Comparison of ENCODE assay signal across 10 mouse cellular contexts in the genomic region with DNA sequence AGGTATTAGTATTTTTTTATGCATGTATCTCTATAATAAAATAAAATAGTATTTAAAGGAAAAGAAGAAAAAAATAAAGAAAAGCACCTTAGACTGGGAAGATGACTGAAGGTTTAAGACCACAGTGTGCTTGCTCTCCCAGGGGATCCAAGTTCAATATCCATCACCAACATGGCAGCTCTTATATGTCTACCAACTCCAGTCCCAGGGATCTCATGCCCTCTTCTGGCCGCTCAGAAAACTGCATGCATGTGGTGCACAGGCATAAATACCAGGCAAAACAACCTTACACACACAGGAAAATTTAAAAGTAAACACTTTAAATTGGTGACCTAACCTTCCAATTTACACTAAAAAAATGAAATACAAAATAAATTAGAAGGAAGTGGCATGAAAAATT.
DNase-seq lines count a peak whose midpoint lies in the region; ATAC-seq and TF ChIP-seq lines count a peak whose summit lies in the region.
"Had no signal": no experiment of that assay in that cellular context is flagged by ENCODE, and none has a peak within 500 bp of the region (broad histone marks: within the 10 kb centered on the region; RNA-seq: fewer than 3 reads in every experiment).

No protein-coding gene starts in this region.

- TF ChIP-seq POLR2A in brain, embryonic 14.5 days (IDR thresholded peaks at IDR 0.05; ENCODE audit: borderline replicate concordance, extremely low read depth, insufficient read depth, insufficient read length, poor library complexity, severe bottlenecking), result no peak
- TF ChIP-seq POLR2A in heart, adult 2 months (IDR thresholded peaks at IDR 0.05; ENCODE audit: insufficient read depth, low read depth, low read length), result no peak

- H3K79me2 ChIP-seq in heart, adult 2 months (replicated peaks; ENCODE audit: control insufficient read depth, insufficient read depth, low read length), result no peaks in the 10 kb centered on the region

- no peak for TF ChIP-seq EP300 in heart, adult 2 months (IDR thresholded peaks at IDR 0.05; ENCODE audit: insufficient read depth, low read depth, low read length)

- H3K27ac ChIP-seq in ES-E14 (ENCODE audit: insufficient read depth, low read depth, low read length, poor library complexity, severe bottlenecking), result no peak overlapping the region
- no peak overlapping the region for H3K27ac ChIP-seq in heart, adult 2 months
- H3K27ac ChIP-seq: embryonic facial prominence, embryonic 13.5 days; neural tube, embryonic 13.5 days had no signal

- in situ Hi-C loops in ES-E14 (cut with MboI; ENCODE audit: low sequenced_read_pairs in 2 of 2, unreplicated experiment in 2 of 2), result no loop called here

- intact Hi-C loops in heart, adult 2 months (cut with DNase I), result no loop called here

- H3K9ac ChIP-seq in ES-E14 (ENCODE audit: insufficient read depth, low read depth, low read length, poor library complexity, severe bottlenecking), result no peak overlapping the region
- H3K9ac ChIP-seq in heart, adult 2 months (ENCODE audit: low read depth, low read length), result no peak overlapping the region
- H3K9ac ChIP-seq: embryonic facial prominence, embryonic 13.5 days; neural tube, embryonic 13.5 days had no signal

- no peak overlapping the region for H3K4me3 ChIP-seq in ES-E14 (ENCODE audit: insufficient read depth in 1 of 2, low read depth in 1 of 2, low read length in 2 of 2, poor library complexity in 1 of 2, severe bottlenecking in 1 of 2)
- no peak overlapping the region for H3K4me3 ChIP-seq in heart, adult 2 months
- H3K4me3 ChIP-seq: embryonic facial prominence, embryonic 13.5 days; neural tube, embryonic 13.5 days had no signal

- peak; percentile 1 to 33 for DNase-seq in layer of hippocampus, adult 18-20 months (ENCODE audit: low spot score in 2 of 2)
- DNase-seq in layer of hippocampus, adult 9-10 months (ENCODE audit: low spot score), result no peak
- peak; percentile 19 for DNase-seq in ES-E14 (ENCODE audit: low read depth, low spot score)
- peak; percentile 64 for DNase-seq in brain, embryonic 14.5 days (ENCODE audit: low read depth)
- DNase-seq in forelimb bud, embryonic 11.5 days (ENCODE audit: low read depth, low spot score), result peak; percentile 20
- peak; percentile 36 for DNase-seq in retina, embryonic 14.5 days (ENCODE audit: low spot score)
- DNase-seq in heart, adult 2 months, result no peak

- H3K9me3 ChIP-seq in ES-E14 (ENCODE audit: control insufficient read depth, insufficient read depth, low read depth, low read length), result no peaks in the 10 kb centered on the region
- H3K9me3 ChIP-seq: embryonic facial prominence, embryonic 13.5 days; neural tube, embryonic 13.5 days had no signal

- 11% methylated on average over 1 of the region's 1 CpGs for WGBS in heart, adult 2 months

- ATAC-seq in CD4-positive, CD25-positive, alpha-beta regulatory T cell, adult 4 months, result no peak

- peak; percentile 66; the same call in 1 of the 2 replicates for TF ChIP-seq CTCF in brain, embryonic 14.5 days (IDR thresholded peaks at IDR 0.05; ENCODE audit: borderline replicate concordance, extremely low read depth, insufficient read depth, insufficient read length)
- TF ChIP-seq CTCF in heart, adult 2 months (IDR thresholded peaks at IDR 0.05), result no peak

- no peaks in the 10 kb centered on the region for H3K27me3 ChIP-seq in heart, adult 2 months (ENCODE audit: control insufficient read depth, insufficient read depth, low read length)
- H3K27me3 ChIP-seq: embryonic facial prominence, embryonic 13.5 days; neural tube, embryonic 13.5 days had no signal

- no peaks in the 10 kb centered on the region for H3K36me3 ChIP-seq in ES-E14 (ENCODE audit: control insufficient read depth, insufficient read depth, low read length, poor library complexity, severe bottlenecking)
- H3K36me3 ChIP-seq in heart, adult 2 months (ENCODE audit: control insufficient read depth, insufficient read depth, low read length), result no peaks in the 10 kb centered on the region
- H3K36me3 ChIP-seq: embryonic facial prominence, embryonic 13.5 days; neural tube, embryonic 13.5 days had no signal

- H3K4me1 ChIP-seq in ES-E14 (ENCODE audit: control insufficient read depth in 2 of 2, insufficient read depth in 2 of 2, low read length in 2 of 2, poor library complexity in 1 of 2), result no peaks in the 10 kb centered on the region
- H3K4me1 ChIP-seq in heart, adult 2 months (ENCODE audit: control insufficient read depth, insufficient read depth, low read length), result no peaks in the 10 kb centered on the region
- H3K4me1 ChIP-seq: embryonic facial prominence, embryonic 13.5 days; neural tube, embryonic 13.5 days had no signal

TF ChIP-seq in ES-E14, 5 proteins besides CTCF, POLR2A, EP300 and RAD21:
- peak; percentile 73; the same call in 1 of the 2 replicates for TF ChIP-seq ZC3H11A (IDR thresholded peaks at IDR 0.05; ENCODE audit: borderline replicate concordance, low read depth, low read length)
- no peak for TF ChIP-seq HCFC1 (IDR thresholded peaks at IDR 0.05; ENCODE audit: borderline replicate concordance, insufficient read depth, low read length)
- no peak for TF ChIP-seq ZNF384 (IDR thresholded peaks at IDR 0.05; ENCODE audit: low read depth, low read length)

Comparison
In these comparisons a context has a peak if more than half of its experiments do, and no peak if none do; other contexts are left out.
1. DNase-seq: peak in layer of hippocampus, adult 18-20 months (2 of 2), ES-E14 (single experiment), brain, embryonic 14.5 days (single experiment), forelimb bud, embryonic 11.5 days (single experiment) and retina, embryonic 14.5 days (single experiment); none in layer of hippocampus, adult 9-10 months (single experiment) and heart, adult 2 months (0 of 2).